Mouse (Mus musculus) neutrophil, adult 5-6 weeks (primary cell): ENCODE measurements around the gene Fezf2. TPM values are rescaled to one million over a fixed set of nuclear protein-coding genes. Genes with fewer than 3 reads are reported as not detected.

ENCODE experiments used
- total RNA-seq: library from RNA; stranded (forward); fragments of 200-1000 nt; gene quantifications from 2 replicates; pipeline ENCODE4 v1.2.3, GENCODE M21; 2017

Fezf2 gene
- total RNA-seq, 1 experiment from 2014 or later: not detected

Other genes starting within 250 kb of the Fezf2 start
- 0.23 TPM in 1 of 2 replicates, not detected in the other for gene Gm49355, start 64.2 kb downstream of the Fezf2 start, total RNA-seq
- gene 3830406C13Rik, start 64.0 kb downstream of the Fezf2 start, total RNA-seq: 11.2 and 14.0 TPM in 2 replicates